ENCODE assay signal across 12 mouse cellular contexts in genomic region chr7:96414290-96415055, GRCm38 (mm10).
DNase-seq lines count a peak whose midpoint lies in the region; ATAC-seq and TF ChIP-seq lines count a peak whose summit lies in the region.
"Had no signal": no experiment of that assay in that cellular context is flagged by ENCODE, and none has a peak within 500 bp of the region (broad histone marks: within the 10 kb centered on the region; RNA-seq: fewer than 3 reads in every experiment).

No protein-coding gene starts in this region.

- no peak for TF ChIP-seq EP300 in stomach, postnatal 0 days (optimal IDR thresholded peaks at IDR 0.05)

- H3K36me3 ChIP-seq in embryonic facial prominence, embryonic 12.5 days = no peaks in the 10 kb centered on the region
- H3K36me3 ChIP-seq in embryonic facial prominence, embryonic 10.5 days (replicated peaks) = no peaks in the 10 kb centered on the region
- no peaks in the 10 kb centered on the region for H3K36me3 ChIP-seq in hindbrain, embryonic 13.5 days
- H3K36me3 ChIP-seq in hindbrain, embryonic 10.5 days = no peaks in the 10 kb centered on the region
- H3K36me3 ChIP-seq in stomach, embryonic 14.5 days (ENCODE audit: control insufficient read depth, insufficient read depth, low read length) = no peaks in the 10 kb centered on the region
- no peaks in the 10 kb centered on the region for H3K36me3 ChIP-seq in stomach, postnatal 0 days (ENCODE audit: control insufficient read depth, insufficient read depth, low read length)

- no peak overlapping the region for H3K9ac ChIP-seq in embryonic facial prominence, embryonic 12.5 days
- H3K9ac ChIP-seq in hindbrain, embryonic 13.5 days = no peak overlapping the region
- H3K9ac ChIP-seq in stomach, embryonic 14.5 days (replicated peaks; ENCODE audit: low read depth, low read length) = no peak overlapping the region
- H3K9ac ChIP-seq in stomach, postnatal 0 days (ENCODE audit: low read length) = no peak overlapping the region

- no peaks in the 10 kb centered on the region for H3K9me3 ChIP-seq in embryonic facial prominence, embryonic 12.5 days
- H3K9me3 ChIP-seq in embryonic facial prominence, embryonic 10.5 days = no peaks in the 10 kb centered on the region
- no peaks in the 10 kb centered on the region for H3K9me3 ChIP-seq in hindbrain, embryonic 13.5 days
- no peaks in the 10 kb centered on the region for H3K9me3 ChIP-seq in hindbrain, embryonic 10.5 days
- no peaks in the 10 kb centered on the region for H3K9me3 ChIP-seq in stomach, embryonic 14.5 days (ENCODE audit: control insufficient read depth, low read depth, low read length)
- H3K9me3 ChIP-seq in stomach, postnatal 0 days (ENCODE audit: control insufficient read depth, low read length) = no peaks in the 10 kb centered on the region

- ATAC-seq in embryonic facial prominence, embryonic 12.5 days (ENCODE audit: insufficient number of reproducible peaks, insufficient read depth, low FRiP score, low TSS enrichment) = no peak
- ATAC-seq in hindbrain, embryonic 13.5 days (ENCODE audit: low FRiP score) = peak; percentile 25; the same call in 1 of the 2 replicates
- no peak for ATAC-seq in stomach, embryonic 14.5 days (ENCODE audit: insufficient number of reproducible peaks, insufficient read depth, low FRiP score, low read depth)
- no peak for ATAC-seq in stomach, postnatal 0 days (ENCODE audit: low FRiP score, low TSS enrichment)

- H3K4me3 ChIP-seq in embryonic facial prominence, embryonic 12.5 days = no peak overlapping the region
- no peak overlapping the region for H3K4me3 ChIP-seq in embryonic facial prominence, embryonic 10.5 days
- no peak overlapping the region for H3K4me3 ChIP-seq in hindbrain, embryonic 13.5 days
- no peak overlapping the region for H3K4me3 ChIP-seq in hindbrain, embryonic 10.5 days
- H3K4me3 ChIP-seq in stomach, embryonic 14.5 days (ENCODE audit: low read depth, low read length) = no peak overlapping the region
- no peak overlapping the region for H3K4me3 ChIP-seq in stomach, postnatal 0 days (ENCODE audit: low read depth, low read length)

- H3K4me2 ChIP-seq in embryonic facial prominence, embryonic 12.5 days (replicated peaks) = no peak overlapping the region
- H3K4me2 ChIP-seq in hindbrain, embryonic 13.5 days = no peak overlapping the region
- no peak overlapping the region for H3K4me2 ChIP-seq in stomach, embryonic 14.5 days (replicated peaks; ENCODE audit: low read depth, low read length)
- H3K4me2 ChIP-seq in stomach, postnatal 0 days (replicated peaks; ENCODE audit: low read depth) = no peak overlapping the region
- H3K4me2 ChIP-seq: liver, embryonic 11.5 days had no signal

- WGBS in embryonic facial prominence, embryonic 12.5 days = 69% methylated on average over 9 of the region's 9 CpGs
- 81% methylated on average over 9 of the region's 9 CpGs for WGBS in embryonic facial prominence, embryonic 10.5 days
- 59% methylated on average over 9 of the region's 9 CpGs for WGBS in hindbrain, embryonic 13.5 days
- 78% methylated on average over 9 of the region's 9 CpGs for WGBS in hindbrain, embryonic 10.5 days
- 48% methylated on average over 9 of the region's 9 CpGs for WGBS in stomach, embryonic 14.5 days
- 40% methylated on average over 9 of the region's 9 CpGs for WGBS in stomach, postnatal 0 days

- H3K27ac ChIP-seq in embryonic facial prominence, embryonic 12.5 days = peak overlapping the region; percentile 63; the same call in 1 of the 2 replicates
- H3K27ac ChIP-seq in embryonic facial prominence, embryonic 10.5 days (replicated peaks) = no peak overlapping the region
- peak overlapping the region; percentile 71 for H3K27ac ChIP-seq in hindbrain, embryonic 13.5 days
- H3K27ac ChIP-seq in hindbrain, embryonic 10.5 days = no peak overlapping the region
- H3K27ac ChIP-seq in stomach, embryonic 14.5 days (ENCODE audit: low read length) = 0 out of 2 replicates have a peak overlapping the region, but pooled peaks have one; percentile 22
- no peak overlapping the region for H3K27ac ChIP-seq in stomach, postnatal 0 days (replicated peaks)

- no peak for DNase-seq in embryonic facial prominence, embryonic 10.5 days (ENCODE audit: low spot score)
- no peak for DNase-seq in hindbrain, embryonic 10.5 days (ENCODE audit: low spot score)
- DNase-seq in stomach, postnatal 0 days (ENCODE audit: low spot score) = no peak
- no peak for DNase-seq in right cerebral cortex, postnatal 14 days
- DNase-seq in urinary bladder, postnatal 14 days (ENCODE audit: low spot score) = no peak
- DNase-seq: kidney, postnatal 10 days; layer of hippocampus, postnatal 36 days; right cerebral cortex, postnatal 4 days had no signal

- peaks cover 28% of the 10 kb centered on the region for H3K4me1 ChIP-seq in embryonic facial prominence, embryonic 12.5 days
- peaks cover 42% of the 10 kb centered on the region for H3K4me1 ChIP-seq in embryonic facial prominence, embryonic 10.5 days
- peaks cover 36% of the 10 kb centered on the region for H3K4me1 ChIP-seq in hindbrain, embryonic 13.5 days (replicated peaks)
- peaks cover 18% of the 10 kb centered on the region for H3K4me1 ChIP-seq in hindbrain, embryonic 10.5 days (replicated peaks)
- H3K4me1 ChIP-seq in stomach, embryonic 14.5 days (ENCODE audit: control insufficient read depth, insufficient read depth, low read length) = 0 out of 2 replicates have a peak, but pooled peaks cover 7% of the 10 kb centered on the region
- no peaks in the 10 kb centered on the region for H3K4me1 ChIP-seq in stomach, postnatal 0 days (replicated peaks; ENCODE audit: control insufficient read depth, insufficient read depth)

- H3K27me3 ChIP-seq in embryonic facial prominence, embryonic 12.5 days = no peaks in the 10 kb centered on the region
- H3K27me3 ChIP-seq in embryonic facial prominence, embryonic 10.5 days (replicated peaks; ENCODE audit: low read depth, poor library complexity, severe bottlenecking) = no peaks in the 10 kb centered on the region
- no peaks in the 10 kb centered on the region for H3K27me3 ChIP-seq in hindbrain, embryonic 13.5 days
- H3K27me3 ChIP-seq in hindbrain, embryonic 10.5 days (ENCODE audit: insufficient read depth, poor library complexity, severe bottlenecking) = no peaks in the 10 kb centered on the region
- no peaks in the 10 kb centered on the region for H3K27me3 ChIP-seq in stomach, embryonic 14.5 days (ENCODE audit: control insufficient read depth, insufficient read depth, low read length)
- H3K27me3 ChIP-seq in stomach, postnatal 0 days (ENCODE audit: control insufficient read depth, insufficient read depth, low read length) = no peaks in the 10 kb centered on the region

- TF ChIP-seq CTCF in stomach, postnatal 0 days (IDR thresholded peaks at IDR 0.05; ENCODE audit: low read depth) = no peak

Comparison
In these comparisons a context has a peak if more than half of its experiments do, and no peak if none do; other contexts are left out.
1. H3K27ac ChIP-seq: peak in embryonic facial prominence, embryonic 12.5 days (single experiment), hindbrain, embryonic 13.5 days (single experiment) and stomach, embryonic 14.5 days (single experiment); none in embryonic facial prominence, embryonic 10.5 days (single experiment), hindbrain, embryonic 10.5 days (single experiment) and stomach, postnatal 0 days (single experiment).